Mouse (Mus musculus) intestine, embryonic 16.5 days (tissue): ENCODE results near the gene Slc19a2. TPM values are rescaled to one million over a fixed set of nuclear protein-coding genes. Genes with fewer than 3 reads are reported as not detected.

Experiments used
- ATAC-seq: fragments of 200-750 bp; cut with Nextera tagmentation; 2 replicates; pipeline ENCODE4 v1.8.0; 2017; ENCODE audit warnings: moderate TSS enrichment, moderate library complexity
- H3K27ac ChIP-seq: fragments of 300-500 bp; sonication (generic); 2 replicates; pipeline ENCODE4 v1.5.1; 2014; ENCODE audit warnings: mild to moderate bottlenecking, low read length
- H3K27me3 ChIP-seq: fragments of 300-500 bp; sonication (generic); replicated peaks from 2 replicates; pipeline ENCODE4 v1.6.1; 2014; ENCODE audit warnings: low read length, control low read depth, mixed read lengths; ENCODE audit not compliant: control insufficient read depth, insufficient read depth
- H3K36me3 ChIP-seq: fragments of 300-500 bp; sonication (generic); 2 replicates; pipeline ENCODE4 v1.6.1; 2014; ENCODE audit warnings: low read length, control low read depth; ENCODE audit not compliant: control insufficient read depth, insufficient read depth
- H3K4me1 ChIP-seq: fragments of 300-500 bp; sonication (generic); 2 replicates; pipeline ENCODE4 v1.6.1; 2014; ENCODE audit warnings: low read length, control low read depth, mixed read lengths; ENCODE audit not compliant: control insufficient read depth, insufficient read depth
- H3K4me2 ChIP-seq: fragments of 300-500 bp; sonication (generic); 2 replicates; pipeline ENCODE4 v1.6.1; 2014; ENCODE audit warnings: low read depth, low read length, control low read depth
- H3K4me3 ChIP-seq: fragments of 300-500 bp; sonication (generic); 2 replicates; pipeline ENCODE4 v1.5.1; 2014; ENCODE audit warnings: mild to moderate bottlenecking, low read length
- H3K9ac ChIP-seq: fragments of 300-500 bp; sonication (generic); 2 replicates; pipeline ENCODE4 v1.6.1; 2014; ENCODE audit warnings: low read depth, low read length
- H3K9me3 ChIP-seq: fragments of 300-500 bp; sonication (generic); 2 replicates; pipeline ENCODE4 v1.6.1; 2016; ENCODE audit warnings: low read length, control low read depth; ENCODE audit not compliant: control insufficient read depth
- WGBS: fragments of 180-500 bp; shearing (Covaris S2); extraction: QIAGEN DNeasy Blood & Tissue Kit; methylation state at CpG from one replicate; pipeline ENCODE4 v1.1.7; 2014; 5-methylcytosine and 5-hydroxymethylcytosine counted together
- polyA plus RNA-seq: library from polyadenylated mRNA; unstranded; fragments of >200 nt; fragmentation: Nextera tagmentation; extraction: Ambion mirVana; gene quantifications from 2 replicates; pipeline ENCODE4 v1.2.1, GENCODE M21; 2015

Gene Slc19a2
- polyA plus RNA-seq, result 10.9 and 11.3 TPM in 2 replicates

DNA sequence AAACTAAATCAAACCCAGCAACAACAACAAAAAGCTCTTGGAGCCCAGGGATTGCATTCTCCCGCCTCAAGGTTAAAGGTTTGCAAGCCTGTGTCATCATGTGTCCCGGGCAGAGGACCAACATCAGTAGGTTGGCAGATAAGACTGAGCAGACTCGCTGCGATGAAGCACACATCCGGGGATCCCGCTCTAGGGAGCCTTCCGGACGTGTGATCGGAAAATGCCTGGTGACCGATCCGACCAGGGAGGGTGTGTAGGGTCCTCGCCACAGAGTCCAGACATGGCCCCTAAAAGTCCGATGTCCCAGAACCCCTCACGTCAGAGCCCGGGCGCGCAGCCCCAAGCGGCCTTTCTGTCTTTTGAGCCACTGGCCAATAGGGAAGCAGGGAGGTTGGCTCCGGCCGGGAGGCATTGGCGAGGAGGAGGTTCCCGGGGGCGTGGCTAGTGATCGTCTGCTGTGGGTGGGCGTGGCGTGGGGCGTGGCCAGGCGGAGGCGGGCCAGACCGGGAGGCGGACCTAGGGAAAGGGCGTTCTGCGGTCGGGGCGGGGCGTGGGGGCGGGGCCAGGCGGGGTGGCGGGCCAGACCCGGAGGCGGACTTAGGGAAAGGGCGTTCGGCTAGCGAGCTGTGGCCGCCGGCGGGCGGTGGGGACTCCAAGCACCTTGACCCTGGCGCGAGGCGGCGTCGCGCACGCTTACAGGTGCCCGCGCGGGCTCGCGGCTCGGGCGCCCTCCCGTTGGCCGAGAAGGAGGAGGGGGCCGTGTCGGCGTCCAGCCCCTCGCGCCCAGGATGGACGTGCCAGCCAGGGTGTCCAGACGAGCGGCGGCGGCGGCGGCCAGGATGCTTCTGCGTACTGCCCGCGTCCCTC is at the start of gene Slc19a2:
TSS of gene Slc19a2 (plus strand) at position 582 of the 867 bp plus-strand sequence.
- H3K9me3 ChIP-seq, result no peaks in the 10 kb centered on the region
- H3K4me1 ChIP-seq, result peaks cover 18% of the 10 kb centered on the region
- H3K4me3 ChIP-seq, result peak within 1 kb of the TSS; percentile 85
- H3K4me2 ChIP-seq, result peak within 1 kb of the TSS; percentile 85
- no peaks in the 10 kb centered on the region for H3K27me3 ChIP-seq
- ATAC-seq, result peak; percentile 96
- peak within 1 kb of the TSS; percentile 80 for H3K27ac ChIP-seq
- no peaks in the 10 kb centered on the region for H3K36me3 ChIP-seq
- WGBS, result under 1% methylated on average over 70 of the region's 79 CpGs
- peak within 1 kb of the TSS; percentile 82 for H3K9ac ChIP-seq

DNA sequence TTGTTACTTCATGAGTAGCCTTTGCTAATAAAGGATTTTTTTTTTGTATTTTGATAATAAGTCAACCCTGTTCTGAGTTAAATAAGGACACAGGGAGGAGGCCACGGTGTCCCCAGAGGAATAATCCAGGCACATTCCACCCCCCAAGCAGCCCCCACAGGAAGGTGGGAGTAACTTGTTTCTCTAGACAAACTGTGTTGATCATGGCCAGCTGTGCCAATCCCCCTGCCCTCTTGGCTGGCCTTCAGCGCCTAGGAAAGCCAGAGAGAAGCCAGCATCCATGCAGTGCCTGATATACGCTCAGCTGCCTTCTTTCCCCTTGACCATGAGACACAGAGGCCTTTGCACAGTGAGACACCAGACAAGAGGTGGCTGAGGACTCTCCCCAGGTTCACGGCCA is 49.3 kb upstream of the Slc19a2 start:
- no peak overlapping the region for H3K4me3 ChIP-seq
- no peaks in the 10 kb centered on the region for H3K9me3 ChIP-seq
- no peaks in the 10 kb centered on the region for H3K27me3 ChIP-seq
- no peak overlapping the region for H3K4me2 ChIP-seq
- H3K4me1 ChIP-seq, result no peaks in the 10 kb centered on the region
- H3K9ac ChIP-seq, result no peak overlapping the region
- no peaks in the 10 kb centered on the region for H3K36me3 ChIP-seq
- 86% methylated on average over 4 of the region's 4 CpGs for WGBS
- H3K27ac ChIP-seq, result no peak overlapping the region
- no peak for ATAC-seq

DNA sequence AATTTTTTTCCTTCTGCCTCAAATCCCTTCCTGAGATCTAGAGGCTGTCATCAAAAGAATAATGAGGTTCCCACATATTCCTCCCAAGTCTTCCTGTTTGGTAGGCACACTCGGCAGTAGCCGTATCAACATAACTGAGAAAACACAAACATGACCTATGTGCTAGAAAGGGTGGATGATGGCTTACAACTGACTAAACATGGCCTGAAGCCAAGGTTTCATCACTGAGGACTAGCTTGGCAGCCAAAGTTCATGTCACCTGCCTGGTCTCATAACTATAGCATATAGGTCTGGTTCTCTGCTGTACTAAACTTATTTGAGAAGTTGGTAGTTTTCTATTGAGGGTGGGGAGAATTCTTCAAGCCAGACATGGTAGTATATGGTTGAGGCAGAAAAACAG is 40.4 kb upstream of the Slc19a2 start:
- Histone ChIP-seq H3K4me3 (no peak overlapping the region), H3K27ac (no peak overlapping the region), H3K4me1 (no peaks in the 10 kb centered on the region), H3K4me2 (no peak overlapping the region), H3K36me3 (no peaks in the 10 kb centered on the region), H3K9ac (no peak overlapping the region), H3K27me3 (no peaks in the 10 kb centered on the region), H3K9me3 (no peaks in the 10 kb centered on the region)
- WGBS, result 54% methylated on average over 2 of the region's 2 CpGs
- ATAC-seq, result 0 out of 2 replicates have a peak, but pooled peaks have one; percentile 32

DNA sequence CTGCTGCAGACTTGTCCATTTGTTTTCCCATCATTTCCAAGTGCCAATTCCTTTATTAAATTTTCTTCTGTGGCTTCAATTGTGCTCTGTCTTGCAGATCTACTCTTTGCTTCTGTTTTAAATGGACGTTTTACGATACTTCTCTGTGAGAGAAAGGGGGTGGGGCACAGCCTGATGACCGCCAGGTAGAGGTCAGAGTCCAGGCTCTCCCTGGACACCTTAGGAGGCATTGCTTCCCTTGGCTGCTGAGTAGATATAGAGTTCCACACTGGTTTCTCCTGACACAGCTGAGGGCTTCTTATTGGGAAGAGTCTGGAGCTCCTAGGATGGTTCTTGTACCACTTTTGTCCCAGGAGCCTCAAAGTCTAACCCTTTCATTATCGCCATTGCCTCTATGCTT is 37.9 kb upstream of the Slc19a2 start:
- Histone ChIP-seq H3K4me1 (no peaks in the 10 kb centered on the region; the same call in 1 of the 2 replicates), H3K27ac (peak overlapping the region; percentile 38; the same call in 1 of the 2 replicates), H3K36me3 (no peaks in the 10 kb centered on the region), H3K4me3 (no peak overlapping the region), H3K27me3 (no peaks in the 10 kb centered on the region), H3K4me2 (no peak overlapping the region), H3K9ac (no peak overlapping the region), H3K9me3 (no peaks in the 10 kb centered on the region)
- 68% methylated on average over 4 of the region's 4 CpGs for WGBS
- ATAC-seq, result peak; percentile 77

DNA sequence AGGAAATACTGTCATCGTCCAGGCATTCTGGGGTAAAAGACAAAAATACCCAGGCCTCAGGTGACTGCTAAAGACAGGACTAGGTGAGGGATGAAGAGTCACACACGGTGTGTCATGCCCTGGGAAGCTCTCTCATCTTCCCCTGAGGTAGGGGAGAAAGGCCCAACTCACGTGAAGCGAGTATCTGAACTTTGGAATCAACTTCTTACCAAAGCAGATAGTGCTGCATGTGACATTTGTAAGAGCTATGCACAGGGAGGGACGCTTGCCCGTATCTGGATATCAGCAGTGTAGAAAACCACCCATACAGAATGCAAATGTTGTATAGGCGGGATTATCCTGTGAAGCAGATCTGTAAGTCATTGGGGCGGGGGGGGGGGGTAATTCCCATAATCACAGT is 36.2 kb upstream of the Slc19a2 start:
- ATAC-seq, result peak; percentile 63
- Histone ChIP-seq H3K4me1 (peaks cover 8% of the 10 kb centered on the region), H3K27ac (no peak overlapping the region), H3K4me2 (no peak overlapping the region), H3K4me3 (no peak overlapping the region), H3K9me3 (no peaks in the 10 kb centered on the region), H3K9ac (no peak overlapping the region), H3K27me3 (no peaks in the 10 kb centered on the region), H3K36me3 (no peaks in the 10 kb centered on the region)
- 65% methylated on average over 8 of the region's 8 CpGs for WGBS

DNA sequence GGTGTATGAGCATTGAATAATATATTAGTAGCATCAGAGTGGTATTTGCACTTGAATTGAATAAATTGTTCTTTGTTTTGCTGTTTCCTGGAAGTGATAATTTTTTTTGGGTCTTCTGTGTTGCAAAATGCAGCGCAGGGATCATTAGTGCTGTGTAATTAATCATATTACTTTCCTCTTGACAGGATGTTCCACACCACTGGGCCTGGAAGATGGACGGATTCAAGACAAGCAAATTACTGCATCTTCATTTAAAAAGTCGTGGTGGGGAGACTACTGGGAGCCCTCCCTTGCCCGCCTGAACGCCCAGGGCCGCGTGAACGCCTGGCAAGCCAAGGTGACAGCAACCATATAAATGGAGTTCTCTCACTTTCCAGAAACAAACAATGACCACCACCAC is 34.7 kb upstream of the Slc19a2 start:
- Histone ChIP-seq H3K36me3 (no peaks in the 10 kb centered on the region), H3K9ac (no peak overlapping the region), H3K9me3 (no peaks in the 10 kb centered on the region), H3K27ac (no peak overlapping the region), H3K4me3 (no peak overlapping the region), H3K4me1 (peaks cover 14% of the 10 kb centered on the region), H3K27me3 (no peaks in the 10 kb centered on the region), H3K4me2 (no peak overlapping the region)
- ATAC-seq, result no peak
- 55% methylated on average over 8 of the region's 8 CpGs for WGBS

DNA sequence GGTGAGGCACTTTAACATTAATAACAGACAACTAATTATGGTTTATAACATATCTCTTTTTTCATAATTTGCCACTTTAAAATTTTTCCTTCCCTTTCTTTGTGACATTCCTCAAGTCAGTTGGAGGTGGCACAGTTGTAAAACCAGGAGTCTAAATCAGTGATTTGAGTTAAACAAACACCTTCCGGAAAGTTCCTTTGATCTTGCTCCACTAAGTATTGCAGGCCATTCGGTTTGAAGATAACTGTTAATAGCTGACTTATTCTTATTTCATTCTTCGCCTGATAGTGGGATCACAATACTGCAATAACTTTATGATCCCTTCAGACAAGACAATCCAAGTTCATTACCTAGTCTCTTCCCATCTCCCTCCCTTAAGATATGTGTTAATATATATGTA is 33.7 kb upstream of the Slc19a2 start:
- Histone ChIP-seq H3K9me3 (no peaks in the 10 kb centered on the region), H3K27me3 (no peaks in the 10 kb centered on the region), H3K4me1 (peaks cover 14% of the 10 kb centered on the region), H3K9ac (no peak overlapping the region), H3K36me3 (no peaks in the 10 kb centered on the region), H3K27ac (no peak overlapping the region), H3K4me3 (no peak overlapping the region), H3K4me2 (no peak overlapping the region)
- 52% methylated on average over 3 of the region's 3 CpGs for WGBS
- peak; percentile 60 for ATAC-seq

DNA sequence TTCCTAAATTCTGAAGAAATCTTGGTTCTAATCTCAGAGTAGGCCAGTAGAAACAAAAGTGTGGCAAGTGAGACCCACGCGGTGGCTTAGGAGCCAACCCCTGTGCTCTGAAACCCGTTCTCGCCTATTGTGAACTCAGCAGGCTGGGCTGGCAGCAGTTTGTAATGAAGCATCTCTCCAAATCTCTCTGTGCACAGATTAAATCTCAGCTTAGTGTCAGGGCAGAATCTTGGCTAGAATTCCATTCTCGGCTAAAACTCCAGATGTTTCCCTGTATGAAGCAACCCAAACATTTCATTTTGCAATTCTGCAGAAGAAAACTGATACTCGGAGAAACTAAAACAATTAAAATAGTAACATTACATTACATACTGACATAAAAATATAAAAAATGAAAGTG is 33.3 kb upstream of the Slc19a2 start:
- peak; percentile 21; the same call in 1 of the 2 replicates for ATAC-seq
- 43% methylated on average over 6 of the region's 6 CpGs for WGBS
- no peaks in the 10 kb centered on the region for H3K9me3 ChIP-seq
- no peak overlapping the region; the same call in 1 of the 2 replicates for H3K27ac ChIP-seq
- peaks cover 14% of the 10 kb centered on the region for H3K4me1 ChIP-seq
- H3K4me2 ChIP-seq, result no peak overlapping the region
- H3K9ac ChIP-seq, result no peak overlapping the region
- H3K27me3 ChIP-seq, result no peaks in the 10 kb centered on the region
- no peaks in the 10 kb centered on the region for H3K36me3 ChIP-seq
- no peak overlapping the region for H3K4me3 ChIP-seq

DNA sequence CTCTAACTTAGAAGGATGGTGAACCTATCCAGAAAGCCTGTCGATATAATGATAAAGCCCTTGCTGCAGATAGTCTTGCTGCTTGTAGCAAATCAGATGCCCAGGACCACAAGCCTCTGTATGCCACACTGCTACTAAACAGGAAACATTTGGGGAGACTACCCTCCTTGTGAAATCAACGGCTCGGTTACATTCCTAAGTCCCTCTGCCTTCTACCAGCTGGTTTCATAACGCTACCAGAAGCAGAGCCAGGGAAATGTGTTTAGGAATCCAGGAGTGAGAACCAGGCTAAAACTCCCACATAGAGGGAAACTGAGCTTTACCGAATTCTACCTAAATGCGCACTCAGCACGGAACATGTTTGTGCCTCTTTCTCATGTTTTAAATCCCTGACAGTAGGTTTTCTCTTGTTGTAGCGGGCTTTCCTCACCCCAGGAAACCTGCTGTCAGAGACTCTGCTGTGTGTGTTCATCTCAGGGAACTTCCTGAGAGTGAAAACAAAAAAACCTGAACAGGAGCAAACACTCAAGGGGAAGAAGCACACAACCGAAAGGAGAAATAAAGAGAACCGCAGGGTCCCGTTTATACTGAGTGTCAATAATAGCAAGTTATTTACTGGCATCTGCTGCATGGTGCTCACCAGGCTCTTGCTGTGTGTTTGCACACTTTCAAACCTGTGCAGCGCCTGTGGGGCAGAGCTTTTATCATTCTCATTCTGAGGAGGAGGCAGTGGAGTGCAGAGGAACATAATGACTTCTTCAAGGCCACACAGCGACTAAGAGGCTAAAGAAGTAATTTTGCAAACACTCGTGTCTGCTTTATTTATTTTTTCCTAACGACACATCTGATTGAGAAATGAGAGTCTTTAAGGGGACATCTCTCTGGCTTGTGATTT is 30.8 kb upstream of the Slc19a2 start:
- no peaks in the 10 kb centered on the region for H3K36me3 ChIP-seq

More for the DNA sequence above, 30.8 kb upstream of the Slc19a2 start:
- peak; percentile 28; the same call in 1 of the 2 replicates for ATAC-seq
- Histone ChIP-seq H3K4me2 (peak overlapping the region; percentile 18; the same call in 1 of the 2 replicates), H3K27ac (no peak overlapping the region), H3K4me3 (no peak overlapping the region), H3K9me3 (no peaks in the 10 kb centered on the region), H3K4me1 (peaks cover 17% of the 10 kb centered on the region), H3K9ac (no peak overlapping the region), H3K27me3 (no peaks in the 10 kb centered on the region)
- WGBS, result 30% methylated on average over 15 of the region's 15 CpGs
